Mouse (Mus musculus) heart, adult 2 months (tissue): ENCODE measurements around the gene Rccd1. TPM values are rescaled to one million over a fixed set of nuclear protein-coding genes. Genes with fewer than 3 reads are reported as not detected.

Source experiments
- DNase-seq, 2 experiments: peaks; one replicate each; pipeline ENCODE4 v3.0.0; 2021
- H3K27ac ChIP-seq: fragments of 200-600 bp; 2 replicates; pipeline ENCODE4 v1.8.1; 2022
- H3K27me3 ChIP-seq: fragments of 200-500 bp; 2 replicates; pipeline ENCODE4 v1.6.1; 2012; ENCODE audit warnings: mild to moderate bottlenecking, low read length, inconsistent platforms, mixed read lengths; ENCODE audit not compliant: control insufficient read depth, insufficient read depth
- H3K36me3 ChIP-seq: fragments of 200-500 bp; 2 replicates; pipeline ENCODE4 v1.6.1; 2012; ENCODE audit warnings: low read length, inconsistent platforms; ENCODE audit not compliant: control insufficient read depth, insufficient read depth
- H3K4me1 ChIP-seq: fragments of 200-500 bp; 2 replicates; pipeline ENCODE4 v1.6.1; 2011; ENCODE audit warnings: low read length; ENCODE audit not compliant: control insufficient read depth, insufficient read depth
- H3K4me3 ChIP-seq: fragments of 200-600 bp; 2 replicates; pipeline ENCODE4 v1.8.1; 2022
- H3K79me2 ChIP-seq: fragments of 200-500 bp; replicated peaks from 2 replicates; pipeline ENCODE4 v1.6.1; 2012; ENCODE audit warnings: mild to moderate bottlenecking, inconsistent platforms, low read length, moderate library complexity, mixed read lengths; ENCODE audit not compliant: control insufficient read depth, insufficient read depth
- H3K9ac ChIP-seq: fragments of 200-500 bp; 2 replicates; pipeline ENCODE4 v1.6.1; 2012; ENCODE audit warnings: low read depth, mild to moderate bottlenecking, control low read depth, inconsistent platforms, low read length, mixed read lengths
- CTCF ChIP-seq: fragments of 200-600 bp; IDR thresholded peaks from 2 replicates; pipeline ENCODE4 v1.8.1; 2022; ENCODE audit warnings: antibody characterized with exemption, mild to moderate bottlenecking, moderate library complexity
- EP300 ChIP-seq: fragments of 200-500 bp; IDR thresholded peaks from 2 replicates; pipeline ENCODE4 v1.6.1; 2011; ENCODE audit warnings: low read depth, low read length, control low read depth; ENCODE audit not compliant: insufficient read depth
- POLR2A ChIP-seq: fragments of 200-500 bp; IDR thresholded peaks from 2 replicates; pipeline ENCODE4 v1.6.1; 2011; ENCODE audit warnings: mild to moderate bottlenecking, low read depth, low read length, control low read depth; ENCODE audit not compliant: insufficient read depth
- WGBS: fragments of 180-500 bp; shearing (Covaris S2); methylation state at CpG from one replicate; pipeline ENCODE4 v1.1.7; 2018; 5-methylcytosine and 5-hydroxymethylcytosine counted together
- intact Hi-C: fragments of 180-260 bp; cut with DNase I; formaldehyde crosslinking; loops from one replicate; pipeline ENCODE4 v1.15.1; 2025
- polyA plus RNA-seq: library from polyadenylated mRNA; depleted of rRNA; stranded (reverse); fragments of >200 nt; gene quantifications from 2 replicates; pipeline ENCODE4 v1.2.3, GENCODE M21; 2012
- total RNA-seq, 2 experiments: library from RNA; stranded (reverse); gene quantifications; 2 replicates each; pipeline ENCODE4 v1.2.3; 2021

The Rccd1 gene
- total and polyA plus RNA-seq, 3 experiments, result 5.6 to 7.0 (median 6.1) TPM

GRCm38 (mm10) chr7:80283226-80283918 is 40.9 kb downstream of the Rccd1 start:
- Histone ChIP-seq H3K79me2 (no peaks in the 10 kb centered on the region), H3K4me1 (no peaks in the 10 kb centered on the region), H3K4me3 (no peak overlapping the region), H3K9ac (no peak overlapping the region), H3K27ac (no peak overlapping the region), H3K36me3 (no peaks in the 10 kb centered on the region), H3K27me3 (no peaks in the 10 kb centered on the region)
- WGBS, result 37% methylated on average over 3 of the region's 3 CpGs
- TF ChIP-seq CTCF (no peak), POLR2A (no peak), EP300 (no peak)
- DNase-seq, result no peak
- intact Hi-C loops, result no loop called here

- DNase-seq, result no peak
- Histone ChIP-seq H3K27me3 (no peaks in the 10 kb centered on the region), H3K9ac (no peak overlapping the region), H3K27ac (no peak overlapping the region), H3K4me1 (no peaks in the 10 kb centered on the region), H3K4me3 (no peak overlapping the region), H3K79me2 (no peaks in the 10 kb centered on the region), H3K36me3 (no peaks in the 10 kb centered on the region)
- intact Hi-C loops, result no loop called here
- no peak for TF ChIP-seq POLR2A
- TF ChIP-seq EP300, result no peak
- no peak for TF ChIP-seq CTCF
- 92% methylated on average over 3 of the region's 3 CpGs for WGBS
Observed at GRCm38 (mm10) chr7:80281646-80282045, 42.6 kb downstream of the Rccd1 start.

- H3K4me1 ChIP-seq, result no peaks in the 10 kb centered on the region
- no peak for TF ChIP-seq POLR2A
- TF ChIP-seq EP300, result no peak
- TF ChIP-seq CTCF, result peak; percentile 32
- H3K9ac ChIP-seq, result no peak overlapping the region
- 85% methylated on average over 2 of the region's 2 CpGs for WGBS
- no peaks in the 10 kb centered on the region for H3K27me3 ChIP-seq
- intact Hi-C loops, result no loop called here
- H3K4me3 ChIP-seq, result no peak overlapping the region
- no peaks in the 10 kb centered on the region for H3K79me2 ChIP-seq
- H3K27ac ChIP-seq, result no peak overlapping the region
- no peaks in the 10 kb centered on the region for H3K36me3 ChIP-seq
- DNase-seq, result no peak
Observed at GRCm38 (mm10) chr7:80280998-80281397, 43.3 kb downstream of the Rccd1 start.

GRCm38 (mm10) chr7:80280032-80280431 is 44.2 kb downstream of the Rccd1 start:
- H3K36me3 ChIP-seq, result no peaks in the 10 kb centered on the region
- H3K9ac ChIP-seq, result no peak overlapping the region
- no peak for TF ChIP-seq CTCF
- TF ChIP-seq EP300, result no peak
- no peak for TF ChIP-seq POLR2A
- no peak for DNase-seq
- intact Hi-C loops, result no loop called here
- no peaks in the 10 kb centered on the region for H3K79me2 ChIP-seq
- WGBS, result 87% methylated on average over 10 of the region's 10 CpGs
- H3K27me3 ChIP-seq, result no peaks in the 10 kb centered on the region
- H3K27ac ChIP-seq, result no peak overlapping the region
- H3K4me3 ChIP-seq, result no peak overlapping the region
- H3K4me1 ChIP-seq, result no peaks in the 10 kb centered on the region

GRCm38 (mm10) chr7:80276374-80276773 is 47.9 kb downstream of the Rccd1 start:
- 93% methylated on average over 4 of the region's 4 CpGs for WGBS
- Histone ChIP-seq H3K36me3 (no peaks in the 10 kb centered on the region), H3K27me3 (no peaks in the 10 kb centered on the region), H3K4me3 (no peak overlapping the region), H3K27ac (no peak overlapping the region), H3K9ac (no peak overlapping the region), H3K79me2 (no peaks in the 10 kb centered on the region), H3K4me1 (no peaks in the 10 kb centered on the region)
- no peak for DNase-seq
- intact Hi-C loops, result no loop called here
- TF ChIP-seq EP300, result no peak
- TF ChIP-seq POLR2A, result no peak
- TF ChIP-seq CTCF, result no peak

GRCm38 (mm10) chr7:80273456-80273855 is 50.8 kb downstream of the Rccd1 start:
- H3K36me3 ChIP-seq, result no peaks in the 10 kb centered on the region
- intact Hi-C loops, result no loop called here
- no peak overlapping the region for H3K27ac ChIP-seq
- peaks cover 2% of the 10 kb centered on the region for H3K4me1 ChIP-seq
- WGBS, result 87% methylated on average over 2 of the region's 2 CpGs
- no peak for DNase-seq
- no peaks in the 10 kb centered on the region for H3K27me3 ChIP-seq
- no peak overlapping the region for H3K9ac ChIP-seq
- TF ChIP-seq CTCF (no peak), POLR2A (no peak), EP300 (no peak)
- H3K79me2 ChIP-seq, result no peaks in the 10 kb centered on the region
- no peak overlapping the region for H3K4me3 ChIP-seq
